Mouse (Mus musculus) lung, postnatal 0 days (tissue): ENCODE data around the gene Ankrd17.

ENCODE experiments used
- CTCF ChIP-seq: IDR thresholded peaks from 2 replicates; pipeline ENCODE4 v1.5.1; 2016; ENCODE audit warnings: antibody characterized with exemption, mild to moderate bottlenecking
- EP300 ChIP-seq: IDR thresholded peaks from 2 replicates; pipeline ENCODE4 v1.6.1; 2016; ENCODE audit warnings: antibody characterized with exemption, mild to moderate bottlenecking, control low read depth

- TF ChIP-seq CTCF = peak; percentile 77
- no peak for TF ChIP-seq EP300
Observed at GRCm38 (mm10) chr5:90364526-90364925, 1.9 kb downstream of the Ankrd17 start.
